Mouse (Mus musculus) forebrain, embryonic 14.5 days (tissue): ENCODE data around the gene Gm9507. TPM values are rescaled to one million over a fixed set of nuclear protein-coding genes. Genes with fewer than 3 reads are reported as not detected.
"Not testable (repeated sequence)": the region's sequence is repeated elsewhere in the genome, so short reads cannot be mapped to it uniquely, and the experiment has no call there.

ENCODE experiments used
- ATAC-seq: fragments of 200-750 bp; cut with Nextera tagmentation; 2 replicates; pipeline ENCODE4 v1.8.0; 2017; ENCODE audit warnings: mild to moderate bottlenecking, moderate library complexity
- DNase-seq: peaks from one replicate; pipeline ENCODE4 v3.0.0-alpha.2; 2015; ENCODE audit warnings: low spot score
- H3K27ac ChIP-seq: fragments of 300-500 bp; sonication (generic); 2 replicates; pipeline ENCODE4 v1.5.1; 2014; ENCODE audit warnings: low read depth, mild to moderate bottlenecking, control low read depth, low read length, moderate library complexity
- H3K27me3 ChIP-seq: fragments of 300-500 bp; sonication (generic); replicated peaks from 2 replicates; pipeline ENCODE4 v1.6.1; 2014; ENCODE audit warnings: low read length, control low read depth, mixed read lengths; ENCODE audit not compliant: control insufficient read depth, insufficient read depth
- H3K36me3 ChIP-seq: fragments of 300-500 bp; sonication (generic); 2 replicates; pipeline ENCODE4 v1.6.1; 2014; ENCODE audit warnings: low read length, control low read depth; ENCODE audit not compliant: control insufficient read depth, insufficient read depth
- H3K4me1 ChIP-seq: fragments of 300-500 bp; sonication (generic); 2 replicates; pipeline ENCODE4 v1.6.1; 2014; ENCODE audit warnings: antibody characterized with exemption, low read length, control low read depth; ENCODE audit not compliant: control insufficient read depth, insufficient read depth
- H3K4me2 ChIP-seq: fragments of 300-500 bp; sonication (generic); 2 replicates; pipeline ENCODE4 v1.6.1; 2014; ENCODE audit warnings: mild to moderate bottlenecking, control low read depth, low read length
- H3K4me3 ChIP-seq: fragments of 300-500 bp; sonication (generic); 2 replicates; pipeline ENCODE4 v1.5.1; 2014; ENCODE audit warnings: low read depth, low read length, control low read depth
- H3K9ac ChIP-seq: fragments of 300-500 bp; sonication (generic); 2 replicates; pipeline ENCODE4 v1.6.1; 2014; ENCODE audit warnings: mild to moderate bottlenecking, low read length, control low read depth, moderate library complexity
- H3K9me3 ChIP-seq: fragments of 300-500 bp; sonication (generic); replicated peaks from 2 replicates; pipeline ENCODE4 v1.6.1; 2016; ENCODE audit warnings: low read length, control low read depth, mixed read lengths; ENCODE audit not compliant: control insufficient read depth
- WGBS: fragments of 180-500 bp; shearing (Covaris S2); extraction: QIAGEN DNeasy Blood & Tissue Kit; methylation state at CpG from one replicate; pipeline ENCODE4 v1.1.7; 2014; 5-methylcytosine and 5-hydroxymethylcytosine counted together
- polyA plus RNA-seq: library from polyadenylated mRNA; unstranded; fragments of >200 nt; fragmentation: Nextera tagmentation; extraction: Ambion mirVana; gene quantifications from 2 replicates; pipeline ENCODE4 v1.2.1, GENCODE M21; 2014

Gm9507 gene
- polyA plus RNA-seq, 1 experiment from 2014 or later: not detected

- no peak overlapping the region for H3K4me3 ChIP-seq
- ATAC-seq: no peak
- H3K4me1 ChIP-seq: no peaks in the 10 kb centered on the region
- DNase-seq: no peak
- no peak overlapping the region for H3K27ac ChIP-seq
- WGBS: 93% methylated on average over 4 of the region's 4 CpGs
- no peak overlapping the region for H3K9ac ChIP-seq
- no peak overlapping the region for H3K4me2 ChIP-seq
- H3K27me3 ChIP-seq: no peaks in the 10 kb centered on the region
- H3K9me3 ChIP-seq: no peaks in the 10 kb centered on the region
- H3K36me3 ChIP-seq: no peaks in the 10 kb centered on the region
Measured at GRCm38 (mm10) chr10:77818523-77818922, 6.9 kb upstream of the Gm9507 start.

GRCm38 (mm10) chr10:77815514-77815913, 3.9 kb upstream of the Gm9507 start:
- Histone ChIP-seq H3K27me3 (no peaks in the 10 kb centered on the region), H3K4me3 (no peak overlapping the region), H3K9me3 (no peaks in the 10 kb centered on the region), H3K36me3 (no peaks in the 10 kb centered on the region), H3K4me1 (no peaks in the 10 kb centered on the region), H3K9ac (no peak overlapping the region), H3K27ac (no peak overlapping the region), H3K4me2 (no peak overlapping the region)
- DNase-seq (no peak), ATAC-seq (0 out of 2 replicates have a peak, but pooled peaks have one; percentile 5)
- 25% methylated on average over 5 of the region's 5 CpGs for WGBS

GRCm38 (mm10) chr10:77814382-77814781, 2.7 kb upstream of the Gm9507 start, which contains the start of gene Gm2696:
Gm2696 (plus strand) TSS chr10:77814682.
- DNase-seq (no peak), ATAC-seq (no peak)
- 58% methylated on average over 4 of the region's 4 CpGs for WGBS
- H3K4me2 ChIP-seq: no peak within 1 kb of the TSS
- H3K27ac ChIP-seq: no peak within 1 kb of the TSS
- no peaks in the 10 kb centered on the region; the same call in 1 of the 2 replicates for H3K9me3 ChIP-seq
- no peak within 1 kb of the TSS for H3K4me3 ChIP-seq
- H3K4me1 ChIP-seq: no peaks in the 10 kb centered on the region
- H3K36me3 ChIP-seq: no peaks in the 10 kb centered on the region
- no peak within 1 kb of the TSS for H3K9ac ChIP-seq
- no peaks in the 10 kb centered on the region for H3K27me3 ChIP-seq

- no peaks in the 10 kb centered on the region for H3K9me3 ChIP-seq
- no peak for DNase-seq
- H3K36me3 ChIP-seq: no peaks in the 10 kb centered on the region
- no peak overlapping the region for H3K27ac ChIP-seq
- no peak overlapping the region for H3K4me2 ChIP-seq
- H3K9ac ChIP-seq: no peak overlapping the region
- no peak for ATAC-seq
- 82% methylated on average over 3 of the region's 3 CpGs for WGBS
- no peaks in the 10 kb centered on the region for H3K27me3 ChIP-seq
- H3K4me3 ChIP-seq: no peak overlapping the region
- no peaks in the 10 kb centered on the region for H3K4me1 ChIP-seq
Measured at GRCm38 (mm10) chr10:77804095-77804494, 7.5 kb downstream of the Gm9507 start.

GRCm38 (mm10) chr10:77798921-77799508, 12.6 kb downstream of the Gm9507 start, which contains the start of gene Gm19668:
Gm19668 (minus strand) TSS chr10:77799133.
- H3K27me3 ChIP-seq: no peaks in the 10 kb centered on the region
- H3K4me2 ChIP-seq: no peak within 1 kb of the TSS
- ATAC-seq: no peak
- H3K9me3 ChIP-seq: no peaks in the 10 kb centered on the region
- H3K9ac ChIP-seq: no peak within 1 kb of the TSS
- H3K4me3 ChIP-seq: no peak within 1 kb of the TSS
- no peak for DNase-seq
- H3K27ac ChIP-seq: peak within 1 kb of the TSS; percentile 58
- WGBS: 64% methylated on average over 8 of the region's 8 CpGs
- no peaks in the 10 kb centered on the region for H3K36me3 ChIP-seq
- no peaks in the 10 kb centered on the region for H3K4me1 ChIP-seq

GRCm38 (mm10) chr10:77798164-77798920, 13.3 kb downstream of the Gm9507 start:
- peak overlapping the region; percentile 58 for H3K27ac ChIP-seq
- not testable (repeated sequence) for DNase-seq, ATAC-seq, H3K4me1 ChIP-seq, H3K4me3 ChIP-seq, H3K9me3 ChIP-seq, H3K36me3 ChIP-seq, H3K4me2 ChIP-seq, H3K27me3 ChIP-seq, H3K9ac ChIP-seq
- WGBS: 32% methylated on average over 3 of the region's 3 CpGs

GRCm38 (mm10) chr10:77797677-77798076, 14.0 kb downstream of the Gm9507 start:
- 14% methylated on average over 3 of the region's 3 CpGs for WGBS
- DNase-seq (no peak), ATAC-seq (no peak)
- no peak overlapping the region for H3K4me3 ChIP-seq
- H3K4me1 ChIP-seq: no peaks in the 10 kb centered on the region
- no peak overlapping the region for H3K4me2 ChIP-seq
- no peaks in the 10 kb centered on the region for H3K27me3 ChIP-seq
- no peaks in the 10 kb centered on the region for H3K9me3 ChIP-seq
- no peak overlapping the region for H3K9ac ChIP-seq
- no peaks in the 10 kb centered on the region for H3K36me3 ChIP-seq
- peak overlapping the region; percentile 58 for H3K27ac ChIP-seq

GRCm38 (mm10) chr10:77794976-77795375, 16.7 kb downstream of the Gm9507 start, which contains the start of gene Gm9639:
Gm9639 (minus strand) TSS chr10:77795076.
- 55% methylated on average over 2 of the region's 2 CpGs for WGBS
- Histone ChIP-seq H3K4me1 (no peaks in the 10 kb centered on the region), H3K9ac (no peak within 1 kb of the TSS), H3K27me3 (no peaks in the 10 kb centered on the region), H3K27ac (no peak within 1 kb of the TSS), H3K36me3 (no peaks in the 10 kb centered on the region), H3K4me2 (no peak within 1 kb of the TSS), H3K4me3 (no peak within 1 kb of the TSS), H3K9me3 (no peaks in the 10 kb centered on the region)
- no peak for DNase-seq
- no peak for ATAC-seq

GRCm38 (mm10) chr10:77788621-77789020, 23.0 kb downstream of the Gm9507 start:
- ATAC-seq (no peak), DNase-seq (no peak)
- Histone ChIP-seq H3K27ac (no peak overlapping the region), H3K9ac (no peak overlapping the region), H3K4me3 (no peak overlapping the region), H3K9me3 (no peaks in the 10 kb centered on the region), H3K4me1 (no peaks in the 10 kb centered on the region), H3K27me3 (no peaks in the 10 kb centered on the region), H3K36me3 (no peaks in the 10 kb centered on the region), H3K4me2 (no peak overlapping the region)
- WGBS: 87% methylated on average over 2 of the region's 2 CpGs
